Mouse (Mus musculus) heart, embryonic 14.5 days (tissue): Measurements from ENCODE around the gene Pgpep1. TPM values are rescaled to one million over a fixed set of nuclear protein-coding genes. Genes with fewer than 3 reads are reported as not detected.

Experiments used
- ATAC-seq: fragments of 200-750 bp; cut with Nextera tagmentation; 2 replicates; pipeline ENCODE4 v1.8.0; 2017; ENCODE audit warnings: low read depth, moderate TSS enrichment; ENCODE audit not compliant: insufficient number of reproducible peaks, insufficient read depth, low FRiP score
- H3K27ac ChIP-seq, 2 experiments: fragments of 200-500 bp in 1 of 2; fragments of 300-500 bp in 1 of 2; sonication (generic) in 1 of 2; replicated peaks in 1 of 2; 2 replicates each; pipeline ENCODE4 v1.5.1; 2012 to 2014; ENCODE audit warnings: low read depth in 2 of 2, low read length in 2 of 2, control low read depth in 1 of 2, mild to moderate bottlenecking in 1 of 2, mixed read lengths in 1 of 2; ENCODE audit not compliant: control insufficient read depth in 1 of 2, insufficient read depth in 1 of 2
- H3K27me3 ChIP-seq: fragments of 300-500 bp; sonication (generic); 2 replicates; pipeline ENCODE4 v1.6.1; 2014; ENCODE audit warnings: mild to moderate bottlenecking, low read length, control low read depth; ENCODE audit not compliant: control insufficient read depth, insufficient read depth
- H3K36me3 ChIP-seq: fragments of 300-500 bp; sonication (generic); 2 replicates; pipeline ENCODE4 v1.6.1; 2014; ENCODE audit warnings: mild to moderate bottlenecking, control low read depth, low read length, mixed read lengths; ENCODE audit not compliant: control insufficient read depth, insufficient read depth
- H3K4me1 ChIP-seq, 2 experiments: fragments of 200-500 bp in 1 of 2; fragments of 300-500 bp in 1 of 2; sonication (generic) in 1 of 2; 2 replicates each; pipeline ENCODE4 v1.6.1; 2012 to 2014; ENCODE audit warnings: low read length in 2 of 2, control low read depth in 1 of 2, mixed read lengths in 1 of 2; ENCODE audit not compliant: control insufficient read depth in 2 of 2, insufficient read depth in 2 of 2
- H3K4me2 ChIP-seq: fragments of 300-500 bp; sonication (generic); 2 replicates; pipeline ENCODE4 v1.6.1; 2014; ENCODE audit warnings: mild to moderate bottlenecking, low read length
- H3K4me3 ChIP-seq, 2 experiments: fragments of 200-500 bp in 1 of 2; fragments of 300-500 bp in 1 of 2; sonication (generic) in 1 of 2; 2 replicates each; pipeline ENCODE4 v1.5.1; 2012 to 2014; ENCODE audit warnings: low read length in 2 of 2, mild to moderate bottlenecking in 2 of 2, control low read depth in 1 of 2, low read depth in 1 of 2, moderate library complexity in 1 of 2; ENCODE audit not compliant: control insufficient read depth in 1 of 2, insufficient read depth in 1 of 2
- H3K9ac ChIP-seq: fragments of 300-500 bp; sonication (generic); 2 replicates; pipeline ENCODE4 v1.6.1; 2014; ENCODE audit warnings: mild to moderate bottlenecking, low read length
- H3K9me3 ChIP-seq: fragments of 300-500 bp; sonication (generic); 2 replicates; pipeline ENCODE4 v1.6.1; 2016; ENCODE audit warnings: low read length, control low read depth; ENCODE audit not compliant: control insufficient read depth
- WGBS: fragments of 180-500 bp; shearing (Covaris S2); extraction: QIAGEN DNeasy Blood & Tissue Kit; methylation state at CpG from one replicate; pipeline ENCODE4 v1.1.7; 2014; 5-methylcytosine and 5-hydroxymethylcytosine counted together
- polyA plus RNA-seq: library from polyadenylated mRNA; unstranded; fragments of >200 nt; fragmentation: Nextera tagmentation; extraction: Ambion mirVana; gene quantifications from 2 replicates; pipeline ENCODE4 v1.2.1, GENCODE M21; 2014

Pgpep1 gene
- 39.7 and 46.6 TPM in 2 replicates for polyA plus RNA-seq

- peak; percentile 50 for ATAC-seq
- H3K4me3 ChIP-seq: peak within 1 kb of the TSS; percentile 88 to 89
- WGBS: 4% methylated on average over 14 of the region's 14 CpGs
- peaks cover 15 to 23% of the 10 kb centered on the region in 2 experiments for H3K4me1 ChIP-seq
- peak within 1 kb of the TSS; percentile 95 for H3K4me2 ChIP-seq
- peak within 1 kb of the TSS; percentile 95 for H3K9ac ChIP-seq
- H3K9me3 ChIP-seq: no peaks in the 10 kb centered on the region
- no peaks in the 10 kb centered on the region for H3K27me3 ChIP-seq
- H3K36me3 ChIP-seq: peaks cover 22% of the 10 kb centered on the region
- H3K27ac ChIP-seq: peak within 1 kb of the TSS; percentile 82 to 89
Measured at GRCm38 (mm10) chr8:70660273-70660725, at the start of gene Pgpep1. TSS of gene Pgpep1 (minus strand) at chr8:70660388.

GRCm38 (mm10) chr8:70709794-70710193 is 49.6 kb upstream of the Pgpep1 start:
- Histone ChIP-seq H3K27me3 (no peaks in the 10 kb centered on the region; the same call in 1 of the 2 replicates), H3K4me2 (no peak overlapping the region), H3K4me3 (no peak overlapping the region), H3K9me3 (no peaks in the 10 kb centered on the region), H3K27ac (no peak overlapping the region), H3K4me1 (no peaks in the 10 kb centered on the region), H3K36me3 (no peaks in the 10 kb centered on the region), H3K9ac (no peak overlapping the region)
- 82% methylated on average over 9 of the region's 9 CpGs for WGBS
- ATAC-seq: no peak

GRCm38 (mm10) chr8:70708281-70708680 is 48.1 kb upstream of the Pgpep1 start:
- no peak overlapping the region for H3K9ac ChIP-seq
- no peak for ATAC-seq
- 84% methylated on average over 14 of the region's 14 CpGs for WGBS

GRCm38 (mm10) chr8:70703287-70703686 is 43.1 kb upstream of the Pgpep1 start, which contains the start of gene Iqcn:
TSS of gene Iqcn (plus strand) at chr8:70703457.
- 95% methylated on average over 3 of the region's 3 CpGs for WGBS
- Histone ChIP-seq H3K27ac (peak within 1 kb of the TSS in 1 of 2 experiments; percentile 15; a peak in 1 of 4 replicates), H3K9ac (no peak within 1 kb of the TSS), H3K4me1 (peaks cover 7 to 19% of the 10 kb centered on the region in 2 experiments), H3K4me3 (no peak within 1 kb of the TSS), H3K27me3 (no peaks in the 10 kb centered on the region), H3K9me3 (no peaks in the 10 kb centered on the region), H3K36me3 (peaks cover 24% of the 10 kb centered on the region), H3K4me2 (no peak within 1 kb of the TSS)
- ATAC-seq: no peak

More at GRCm38 (mm10) chr8:70708281-70708680, 48.1 kb upstream of the Pgpep1 start:
- Histone ChIP-seq H3K36me3 (peaks cover 3% of the 10 kb centered on the region; the same call in 1 of the 2 replicates), H3K9me3 (no peaks in the 10 kb centered on the region), H3K27me3 (no peaks in the 10 kb centered on the region; the same call in 1 of the 2 replicates), H3K4me2 (no peak overlapping the region), H3K4me3 (no peak overlapping the region), H3K27ac (no peak overlapping the region), H3K4me1 (no peaks in the 10 kb centered on the region)

GRCm38 (mm10) chr8:70702842-70703182 is 42.6 kb upstream of the Pgpep1 start:
- 67% methylated on average over 3 of the region's 3 CpGs for WGBS

GRCm38 (mm10) chr8:70701982-70702841 is 42.0 kb upstream of the Pgpep1 start:
- Histone ChIP-seq H3K4me1 (peaks cover 17 to 28% of the 10 kb centered on the region in 2 experiments), H3K27me3 (no peaks in the 10 kb centered on the region), H3K27ac (peak overlapping the region in 1 of 2 experiments; percentile 15; a peak in 1 of 4 replicates), H3K9me3 (no peaks in the 10 kb centered on the region), H3K4me2 (peak overlapping the region; percentile 85), H3K4me3 (peak overlapping the region in 1 of 2 experiments; percentile 77; a peak in 1 of 4 replicates), H3K36me3 (peaks cover 24% of the 10 kb centered on the region), H3K9ac (no peak overlapping the region)
- no peak for ATAC-seq
- 75% methylated on average over 2 of the region's 2 CpGs for WGBS

More at GRCm38 (mm10) chr8:70702842-70703182, 42.6 kb upstream of the Pgpep1 start:
- Histone ChIP-seq H3K36me3 (peaks cover 24% of the 10 kb centered on the region), H3K9me3 (no peaks in the 10 kb centered on the region), H3K4me1 (peaks cover 11 to 22% of the 10 kb centered on the region in 2 experiments), H3K27ac (peak overlapping the region in 1 of 2 experiments; percentile 15; a peak in 1 of 4 replicates), H3K9ac (no peak overlapping the region), H3K27me3 (no peaks in the 10 kb centered on the region), H3K4me3 (no peak overlapping the region), H3K4me2 (no peak overlapping the region)
- ATAC-seq: no peak

GRCm38 (mm10) chr8:70701048-70701981 is 41.1 kb upstream of the Pgpep1 start:
- Histone ChIP-seq H3K27me3 (no peaks in the 10 kb centered on the region), H3K4me3 (peak overlapping the region; percentile 77 to 79), H3K9ac (peak overlapping the region; percentile 98), H3K4me1 (peaks cover 23 to 37% of the 10 kb centered on the region in 2 experiments), H3K4me2 (peak overlapping the region; percentile 85), H3K36me3 (peaks cover 24% of the 10 kb centered on the region), H3K27ac (peak overlapping the region; percentile 19 to 100; a peak in 3 of 4 replicates), H3K9me3 (no peaks in the 10 kb centered on the region)
- ATAC-seq: no peak
- 47% methylated on average over 10 of the region's 10 CpGs for WGBS
